Mouse (Mus musculus) midbrain, embryonic 11.5 days (tissue): ENCODE measurements around the gene Avil. TPM values are rescaled to one million over a fixed set of nuclear protein-coding genes. Genes with fewer than 3 reads are reported as not detected.
A peak's percentile ranks its signal among the peaks of the same experiment; 100 is the strongest.

Experiments used
- ATAC-seq: fragments of 200-750 bp; cut with Nextera tagmentation; 2 replicates; pipeline ENCODE4 v1.8.0; 2017; ENCODE audit warnings: moderate TSS enrichment, moderate library complexity; ENCODE audit not compliant: low FRiP score
- DNase-seq: peaks from one replicate; pipeline ENCODE4 v3.0.0; 2015; ENCODE audit warnings: low spot score; ENCODE audit errors: missing footprints
- H3K27ac ChIP-seq: fragments of 300-500 bp; sonication (generic); 2 replicates; pipeline ENCODE4 v1.5.1; 2014; ENCODE audit warnings: low read depth, low read length
- H3K27me3 ChIP-seq: fragments of 300-500 bp; sonication (generic); 2 replicates; pipeline ENCODE4 v1.6.1; 2014; ENCODE audit warnings: mild to moderate bottlenecking, low read length, moderate library complexity, mixed read lengths; ENCODE audit not compliant: control insufficient read depth, insufficient read depth
- H3K36me3 ChIP-seq: fragments of 300-500 bp; sonication (generic); 2 replicates; pipeline ENCODE4 v1.6.1; 2014; ENCODE audit warnings: mild to moderate bottlenecking, low read length, moderate library complexity, mixed read lengths; ENCODE audit not compliant: control insufficient read depth, insufficient read depth
- H3K4me1 ChIP-seq: fragments of 300-500 bp; sonication (generic); 2 replicates; pipeline ENCODE4 v1.6.1; 2014; ENCODE audit warnings: low read length; ENCODE audit not compliant: control insufficient read depth, insufficient read depth
- H3K4me2 ChIP-seq: fragments of 300-500 bp; sonication (generic); 2 replicates; pipeline ENCODE4 v1.6.1; 2014; ENCODE audit warnings: mild to moderate bottlenecking, moderate library complexity
- H3K4me3 ChIP-seq: fragments of 300-500 bp; sonication (generic); 2 replicates; pipeline ENCODE4 v1.5.1; 2014; ENCODE audit warnings: low read depth, low read length
- H3K9ac ChIP-seq: fragments of 300-500 bp; sonication (generic); 2 replicates; pipeline ENCODE4 v1.6.1; 2014; ENCODE audit warnings: low read length
- H3K9me3 ChIP-seq: fragments of 300-500 bp; sonication (generic); 2 replicates; pipeline ENCODE4 v1.6.1; 2016; ENCODE audit warnings: low read length; ENCODE audit not compliant: control insufficient read depth
- WGBS: fragments of 180-500 bp; shearing (Covaris S2); extraction: QIAGEN DNeasy Blood & Tissue Kit; methylation state at CpG from one replicate; pipeline ENCODE4 v1.1.7; 2014; 5-methylcytosine and 5-hydroxymethylcytosine counted together
- polyA plus RNA-seq: library from polyadenylated mRNA; unstranded; fragments of >200 nt; fragmentation: Nextera tagmentation; extraction: Ambion mirVana; gene quantifications from 2 replicates; pipeline ENCODE4 v1.2.1, GENCODE M21; 2014

Gene Avil
- polyA plus RNA-seq, 1 experiment from 2014 or later: 1.6 TPM

DNA sequence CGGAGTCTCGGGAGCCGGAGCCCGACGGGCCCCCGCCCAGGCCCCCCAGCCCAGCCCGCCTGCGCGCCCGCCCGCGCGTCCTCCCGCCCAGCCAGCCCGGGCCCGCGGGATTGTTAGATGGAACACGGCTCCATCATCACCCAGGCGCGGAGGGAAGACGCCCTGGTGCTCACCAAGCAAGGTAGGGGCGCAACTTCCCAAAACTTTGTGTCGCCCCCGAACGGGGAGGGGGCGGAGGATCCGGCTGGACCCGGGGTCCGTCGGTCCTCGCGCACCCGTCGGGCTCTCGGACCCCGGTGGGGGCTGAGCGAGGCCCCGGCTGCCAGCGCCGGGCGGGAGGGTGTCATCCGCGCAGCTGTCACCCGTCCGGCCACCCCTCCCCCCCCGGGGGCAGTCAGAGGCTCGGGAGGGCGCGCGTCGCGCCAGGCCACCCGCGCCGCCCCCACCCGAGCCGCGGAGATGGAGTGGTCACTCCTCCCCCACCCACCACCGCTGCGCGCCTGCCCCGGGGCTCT lies 21.3 kb upstream of the Avil start:
- Histone ChIP-seq H3K27ac (peak overlapping the region; percentile 99), H3K36me3 (no peaks in the 10 kb centered on the region), H3K27me3 (no peaks in the 10 kb centered on the region), H3K4me1 (peaks cover 44% of the 10 kb centered on the region), H3K9ac (peak overlapping the region; percentile 85), H3K4me2 (peak overlapping the region; percentile 75), H3K9me3 (no peaks in the 10 kb centered on the region), H3K4me3 (peak overlapping the region; percentile 88)
- DNase-seq (peak; percentile 93), ATAC-seq (peak; percentile 23)
- WGBS: 0% methylated on average over 25 of the region's 62 CpGs

DNA sequence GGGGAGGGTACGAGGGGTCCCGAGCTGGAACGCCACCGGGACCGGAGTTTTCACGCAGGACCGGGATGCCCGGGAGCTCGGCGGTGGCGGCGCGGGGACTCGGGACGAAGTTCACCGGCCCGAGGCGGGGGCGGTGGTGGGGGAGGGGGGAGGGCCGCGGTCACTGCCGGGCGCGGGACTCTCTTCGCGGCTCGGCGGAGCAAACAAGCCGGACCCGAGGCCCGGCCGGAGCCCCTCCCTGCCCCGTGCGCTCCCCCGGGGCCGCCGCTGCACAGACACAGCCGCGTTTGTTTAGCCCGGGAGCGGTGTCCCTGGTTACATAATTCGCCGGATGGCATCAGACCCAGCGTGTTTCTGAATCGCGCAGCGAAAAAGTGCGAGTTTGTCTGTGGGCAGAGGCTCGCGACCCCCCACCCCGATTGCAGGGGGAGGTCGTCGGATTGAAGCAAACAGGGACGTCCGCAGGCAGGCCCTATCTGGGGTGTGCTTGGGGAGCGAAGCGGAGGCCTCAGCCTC lies 20.8 kb upstream of the Avil start:
- Histone ChIP-seq H3K9ac (peak overlapping the region; percentile 85), H3K27me3 (no peaks in the 10 kb centered on the region), H3K4me2 (peak overlapping the region; percentile 75), H3K4me1 (peaks cover 48% of the 10 kb centered on the region), H3K27ac (peak overlapping the region; percentile 99), H3K9me3 (no peaks in the 10 kb centered on the region), H3K4me3 (peak overlapping the region; percentile 88), H3K36me3 (no peaks in the 10 kb centered on the region)
- WGBS: under 1% methylated on average over 42 of the region's 57 CpGs
- ATAC-seq (peak; percentile 31), DNase-seq (peak; percentile 93)

DNA sequence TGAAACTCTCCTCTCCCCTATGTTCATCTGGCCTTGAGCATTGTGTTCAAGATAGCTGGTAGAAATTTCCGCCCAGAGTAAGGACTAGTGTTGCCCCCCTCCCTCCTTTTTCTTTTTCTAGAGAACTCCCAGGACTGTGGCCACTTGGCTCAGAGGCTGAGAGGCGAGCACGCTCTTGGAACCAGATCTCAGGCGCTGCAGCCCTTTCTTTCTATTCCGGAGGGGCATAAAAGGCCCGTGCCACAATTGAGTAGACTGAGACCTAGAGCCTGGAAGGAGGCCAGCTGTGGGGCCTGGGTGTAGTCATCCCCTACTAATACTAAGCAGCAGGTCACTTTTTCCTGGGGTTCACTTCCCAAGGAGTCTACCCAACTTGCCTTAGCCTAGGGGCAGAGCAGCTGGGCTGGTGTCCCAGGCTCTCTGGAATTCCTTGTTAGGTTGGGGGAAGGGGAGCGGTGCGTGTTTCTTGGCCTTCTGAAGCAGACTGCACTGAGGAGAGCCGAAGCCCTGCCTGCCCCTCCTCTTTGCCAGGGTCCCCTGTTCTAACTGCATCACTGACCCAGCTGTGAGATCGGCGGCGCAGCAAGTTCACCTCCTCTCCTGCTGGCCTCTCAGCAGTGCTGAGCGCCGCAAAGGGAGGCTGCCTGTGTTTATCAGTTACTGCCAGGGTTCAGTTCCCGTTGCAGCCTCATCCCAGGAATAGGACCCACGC lies 20.1 kb upstream of the Avil start:
- Histone ChIP-seq H3K27me3 (no peaks in the 10 kb centered on the region), H3K36me3 (no peaks in the 10 kb centered on the region), H3K9me3 (no peaks in the 10 kb centered on the region), H3K4me3 (peak overlapping the region; percentile 88), H3K4me1 (peaks cover 48% of the 10 kb centered on the region), H3K27ac (peak overlapping the region; percentile 99), H3K4me2 (peak overlapping the region; percentile 75), H3K9ac (peak overlapping the region; percentile 85)
- WGBS: under 1% methylated on average over 16 of the region's 16 CpGs
- ATAC-seq (peak; percentile 7), DNase-seq (peak; percentile 96)

DNA sequence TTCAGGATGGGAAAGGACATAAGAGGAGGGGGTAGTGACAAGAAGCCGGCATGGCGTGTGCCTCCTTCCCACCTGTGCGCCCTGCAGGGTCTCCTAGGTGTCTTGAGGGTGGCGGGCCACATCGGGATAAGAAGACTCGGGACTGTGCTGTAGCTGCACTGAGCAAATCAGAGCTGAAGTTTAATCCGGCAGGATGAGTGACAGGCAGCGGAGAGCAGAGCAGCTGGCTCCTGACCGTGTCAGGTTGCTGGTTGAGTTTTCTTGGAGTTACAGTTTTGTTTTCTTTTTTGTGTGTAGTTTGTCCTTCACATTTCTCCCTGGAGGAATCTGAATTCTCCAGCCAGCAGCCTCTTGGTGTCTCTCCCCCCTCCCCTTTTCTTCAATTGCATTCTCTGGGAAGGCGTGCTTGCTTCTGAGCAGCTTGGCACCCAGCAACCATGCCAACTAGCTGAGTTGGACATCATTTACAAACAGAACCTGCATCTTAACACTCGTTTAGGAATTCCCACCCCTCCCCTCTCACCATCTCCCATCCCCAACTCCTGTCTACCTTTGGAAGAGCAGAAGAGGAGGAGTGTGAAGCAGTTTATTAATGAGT lies 19.5 kb upstream of the Avil start:
- ATAC-seq: no peak
- Histone ChIP-seq H3K9ac (peak overlapping the region; percentile 85), H3K9me3 (no peaks in the 10 kb centered on the region), H3K4me2 (peak overlapping the region; percentile 75), H3K4me1 (peaks cover 48% of the 10 kb centered on the region), H3K27ac (peak overlapping the region; percentile 99), H3K27me3 (no peaks in the 10 kb centered on the region), H3K4me3 (peak overlapping the region; percentile 88), H3K36me3 (no peaks in the 10 kb centered on the region)
- no peak for DNase-seq
- WGBS: 2% methylated on average over 11 of the region's 11 CpGs

DNA sequence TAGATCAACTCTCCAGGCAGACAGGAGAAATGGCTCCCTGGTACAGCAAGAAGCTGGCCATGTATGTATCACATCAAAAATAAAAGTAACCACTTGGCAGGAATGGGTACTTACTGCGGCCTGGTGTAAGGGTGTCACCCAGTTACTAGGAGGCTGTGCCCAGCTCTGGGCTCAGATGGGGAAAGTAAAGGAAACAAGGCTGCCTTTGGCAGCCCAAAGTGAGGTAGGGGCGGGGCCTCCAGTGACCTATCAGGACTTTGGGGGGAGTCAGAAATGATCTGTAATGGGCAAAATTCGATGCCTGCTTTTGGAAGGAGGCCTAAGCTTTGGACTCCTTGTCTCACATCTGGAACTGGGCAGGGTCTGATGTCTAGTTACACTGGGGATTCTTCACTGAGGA lies 18.8 kb upstream of the Avil start:
- ATAC-seq: no peak
- H3K4me2 ChIP-seq: no peak overlapping the region
- no peaks in the 10 kb centered on the region for H3K27me3 ChIP-seq
- H3K4me3 ChIP-seq: no peak overlapping the region
- no peak overlapping the region for H3K9ac ChIP-seq
- WGBS: 78% methylated on average over 3 of the region's 3 CpGs
- H3K27ac ChIP-seq: no peak overlapping the region
- DNase-seq: no peak
- no peaks in the 10 kb centered on the region for H3K36me3 ChIP-seq
- no peaks in the 10 kb centered on the region for H3K9me3 ChIP-seq
- H3K4me1 ChIP-seq: peaks cover 52% of the 10 kb centered on the region

DNA sequence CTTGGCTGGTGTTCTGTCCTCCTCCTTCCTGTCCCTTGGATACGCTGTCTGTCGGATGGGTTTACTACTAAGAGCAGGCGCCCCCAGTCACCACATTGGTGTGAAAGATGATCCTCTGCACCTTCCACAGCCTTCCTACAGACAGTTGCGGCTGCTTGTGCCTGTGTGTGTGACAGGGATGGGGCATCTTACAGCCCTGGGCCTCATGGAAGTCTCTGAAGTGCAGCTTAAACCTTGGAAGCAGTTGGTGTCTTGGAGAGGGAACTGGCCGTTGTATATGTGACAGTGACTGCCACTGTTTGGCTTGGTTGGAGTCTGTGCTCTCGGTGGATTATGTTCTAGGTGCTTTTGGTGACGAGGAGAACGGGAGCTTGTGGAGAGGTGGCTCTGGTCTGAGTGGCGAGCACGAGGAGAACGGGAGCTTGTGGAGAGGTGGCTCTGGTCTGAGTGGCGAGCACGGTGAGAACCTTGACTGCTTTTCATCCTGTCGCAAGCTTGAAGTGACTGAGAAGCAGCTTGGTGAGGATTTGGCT lies 17.2 kb upstream of the Avil start:
- peak overlapping the region; percentile 43; the same call in 1 of the 2 replicates for H3K9ac ChIP-seq

DNA sequence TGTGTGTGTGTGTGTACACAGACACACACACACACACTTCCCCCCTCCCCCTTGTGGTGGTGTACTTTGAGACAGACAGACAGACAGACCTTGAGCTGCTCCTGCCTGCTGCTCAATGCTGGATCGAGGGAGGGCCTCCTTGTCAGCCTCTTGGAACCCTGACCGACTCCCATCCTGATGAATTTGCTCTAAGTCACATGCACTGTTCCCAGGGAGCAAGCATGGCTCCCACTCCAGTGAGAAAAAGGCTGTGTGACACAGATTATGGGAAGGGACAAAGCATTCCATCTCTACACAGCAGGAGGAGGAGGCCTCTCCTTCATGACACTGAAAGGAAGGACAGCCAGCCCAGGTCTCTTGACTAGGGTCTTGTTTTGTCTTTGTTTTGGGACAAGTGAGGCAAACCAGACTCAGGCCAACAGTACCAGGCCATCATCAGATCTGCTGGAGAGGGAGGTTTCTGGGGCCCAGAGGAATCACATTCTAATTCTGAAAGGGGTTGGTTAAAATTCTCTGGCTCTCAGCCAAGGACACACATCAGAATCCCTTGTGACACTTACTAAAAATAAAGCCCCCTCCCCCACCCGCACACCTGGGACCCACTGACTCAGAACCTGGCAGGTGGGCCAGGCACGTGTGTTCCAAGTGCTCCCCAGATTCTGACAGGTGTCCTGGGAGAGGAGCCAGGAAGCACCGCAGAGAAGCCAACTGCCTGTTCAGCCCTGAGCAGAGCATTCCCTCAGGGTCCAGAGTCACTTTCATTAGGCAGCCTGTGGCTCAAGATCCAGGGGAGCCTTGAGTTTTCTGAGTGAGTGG lies 16.1 kb upstream of the Avil start:
- H3K4me1 ChIP-seq: peaks cover 59% of the 10 kb centered on the region
- WGBS: 53% methylated on average over 5 of the region's 5 CpGs
- H3K4me2 ChIP-seq: no peak overlapping the region
- H3K36me3 ChIP-seq: no peaks in the 10 kb centered on the region
- H3K9ac ChIP-seq: no peak overlapping the region
- H3K27me3 ChIP-seq: no peaks in the 10 kb centered on the region
- H3K9me3 ChIP-seq: no peaks in the 10 kb centered on the region
- DNase-seq (no peak), ATAC-seq (no peak)
- no peak overlapping the region for H3K4me3 ChIP-seq
- no peak overlapping the region for H3K27ac ChIP-seq

More for the DNA sequence above, 17.2 kb upstream of the Avil start:
- H3K9me3 ChIP-seq: no peaks in the 10 kb centered on the region
- 68% methylated on average over 14 of the region's 14 CpGs for WGBS
- H3K27ac ChIP-seq: no peak overlapping the region
- H3K4me1 ChIP-seq: peaks cover 56% of the 10 kb centered on the region
- H3K4me3 ChIP-seq: no peak overlapping the region
- H3K4me2 ChIP-seq: no peak overlapping the region
- ATAC-seq: no peak
- no peaks in the 10 kb centered on the region for H3K36me3 ChIP-seq
- no peak for DNase-seq
- no peaks in the 10 kb centered on the region for H3K27me3 ChIP-seq

DNA sequence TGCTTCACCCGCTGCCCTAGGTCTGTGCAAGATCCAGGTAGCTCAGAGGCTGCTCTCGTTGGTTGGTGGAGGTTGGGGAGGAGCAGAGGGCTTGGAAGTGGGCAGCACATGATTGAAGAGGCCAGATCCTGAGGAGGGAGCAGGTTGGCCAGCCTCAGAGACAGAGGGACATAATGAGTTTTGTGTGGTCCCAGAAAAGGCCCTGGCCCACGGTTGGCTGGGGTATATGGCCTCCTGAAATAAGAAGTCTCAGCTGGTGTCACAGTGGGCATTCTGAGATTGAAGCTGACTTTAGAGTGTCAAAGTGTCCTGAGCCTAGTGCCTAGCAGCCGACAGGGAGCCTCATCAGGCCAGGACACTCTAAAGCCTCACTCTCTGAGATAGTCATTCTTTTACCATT lies 15.4 kb upstream of the Avil start:
- Histone ChIP-seq H3K4me1 (peaks cover 60% of the 10 kb centered on the region), H3K4me2 (no peak overlapping the region)

More for the DNA sequence above, 15.4 kb upstream of the Avil start:
- peak; percentile 78 for DNase-seq
- ATAC-seq: no peak
- WGBS: 95% methylated on average over 4 of the region's 4 CpGs
- Histone ChIP-seq H3K9me3 (no peaks in the 10 kb centered on the region), H3K9ac (no peak overlapping the region), H3K4me3 (no peak overlapping the region), H3K27me3 (no peaks in the 10 kb centered on the region), H3K27ac (no peak overlapping the region), H3K36me3 (no peaks in the 10 kb centered on the region)
